Mouse (Mus musculus) cerebellum, postnatal 10 days (tissue): Measurements from ENCODE around the gene Rgs17.
"Not testable (repeated sequence)": the region's sequence is repeated elsewhere in the genome, so short reads cannot be mapped to it uniquely, and the experiment has no call there.

Source experiments
- DNase-seq, 2 experiments: peaks; one replicate each; pipeline ENCODE4 v3.0.0; 2021; ENCODE audit warnings: mixed read lengths in 2 of 2

Gene Rgs17

GRCm38 (mm10) chr10:5922294-5922828 lies at the start of gene Rgs17:
Gene Rgs17, minus strand, starts transcription at chr10:5922400.
- DNase-seq: peak; percentile 85 to 90

DNA sequence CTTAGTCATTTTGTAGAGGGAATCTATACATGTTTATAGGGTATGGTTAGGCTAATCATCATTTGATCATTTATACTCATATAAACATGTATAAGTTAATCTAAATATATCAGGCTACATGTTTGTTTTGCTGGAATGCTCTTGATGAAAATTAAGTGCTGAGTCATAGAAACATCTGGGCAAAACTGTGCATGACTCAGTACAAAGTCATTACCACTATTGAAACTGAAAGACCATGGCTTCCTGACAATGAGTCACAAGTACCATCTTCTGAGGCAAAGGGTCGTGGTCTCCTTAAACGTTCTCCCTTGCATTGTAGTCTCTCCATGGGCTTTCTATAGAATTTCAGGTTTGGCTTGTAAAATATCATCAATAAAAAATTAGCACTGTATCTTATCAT lies 45.5 kb upstream of the Rgs17 start:
- no peak for DNase-seq

- not testable (repeated sequence) for DNase-seq
Measured at GRCm38 (mm10) chr10:5953787-5954186, 31.6 kb upstream of the Rgs17 start.

DNA sequence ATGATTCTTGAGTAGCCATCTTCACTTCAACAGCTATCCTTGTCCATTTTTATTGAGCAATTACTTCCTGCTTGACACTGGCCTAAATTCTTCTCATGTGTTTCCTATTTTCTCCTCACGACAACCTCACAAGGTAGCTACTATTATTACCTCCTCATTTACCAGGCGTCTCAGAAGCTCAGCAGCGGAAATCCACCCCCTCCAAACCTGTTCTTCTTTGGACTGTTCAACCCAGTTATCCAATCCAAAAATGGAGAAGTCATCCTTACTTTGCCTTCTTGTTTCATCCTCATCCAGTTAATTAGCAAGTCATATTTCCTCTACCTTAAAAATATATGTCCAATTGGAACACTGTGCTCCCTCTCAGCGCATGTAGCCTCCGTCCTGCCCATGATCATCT lies 2.1 kb upstream of the Rgs17 start:
- DNase-seq: no peak

DNA sequence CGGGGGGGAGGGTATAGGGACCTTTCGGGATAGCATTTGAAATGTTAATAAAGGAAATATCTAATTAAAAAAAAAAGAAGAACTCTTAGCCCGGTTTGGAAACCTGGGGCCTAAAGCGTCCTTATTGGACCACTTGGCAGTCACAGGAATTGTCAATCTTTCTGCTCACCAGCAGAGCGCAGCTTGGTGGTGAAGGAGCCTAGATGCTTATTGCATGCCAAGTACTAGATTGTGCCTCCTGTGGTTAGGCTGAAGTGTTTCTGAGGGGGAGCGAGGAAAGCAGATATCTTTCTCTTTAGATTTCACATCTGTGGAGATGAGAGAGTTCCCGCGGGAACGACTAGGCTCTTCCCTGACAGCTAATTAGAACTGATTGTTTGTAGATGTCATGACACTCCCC lies 896 bp upstream of the Rgs17 start:
- peak; percentile 23 to 24 for DNase-seq

DNA sequence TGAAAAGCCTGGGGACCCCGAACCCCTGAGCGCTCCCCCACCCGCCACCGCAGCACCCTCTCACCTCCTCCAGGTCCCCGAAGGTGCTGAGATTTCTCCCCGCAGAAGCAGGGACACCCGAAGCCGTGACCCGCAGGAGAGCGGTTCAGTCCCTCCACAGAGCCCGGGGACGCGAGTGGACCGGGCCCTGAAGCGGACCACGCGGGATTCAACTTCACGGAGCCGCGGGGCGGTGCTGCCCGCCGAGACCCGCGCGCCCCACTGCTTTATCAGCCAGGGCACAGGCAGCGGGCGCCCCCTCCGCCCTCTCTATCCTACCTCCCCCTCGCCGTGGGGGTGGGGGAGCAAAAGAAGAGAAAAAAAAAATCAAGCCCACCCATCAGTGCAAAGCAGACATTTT lies 429 bp downstream of the Rgs17 start:
- peak in 1 of 2 experiments; percentile 57 for DNase-seq

- peak; percentile 59 to 66 for DNase-seq
Measured at GRCm38 (mm10) chr10:5921031-5921551, 1.1 kb downstream of the Rgs17 start.

DNA sequence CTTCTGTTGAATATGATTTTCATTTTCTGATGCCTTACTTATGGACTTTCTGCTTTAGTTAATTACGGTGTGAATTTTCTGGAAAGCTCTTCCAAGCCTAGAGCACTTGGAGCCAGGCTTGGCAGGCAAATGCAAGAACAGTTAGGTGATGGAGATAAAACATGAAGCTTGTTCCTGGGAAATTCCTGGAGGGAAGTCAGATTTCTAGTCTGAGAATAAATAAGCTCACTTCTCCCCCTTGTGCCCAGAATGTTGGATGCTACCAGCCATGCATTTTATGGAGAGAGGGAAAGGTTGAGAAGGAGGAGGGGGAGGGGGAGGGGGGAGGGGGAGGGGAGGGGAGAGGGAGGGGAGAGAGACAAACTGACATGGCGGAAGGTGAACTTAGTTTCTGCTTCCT lies 17.8 kb downstream of the Rgs17 start:
- peak; percentile 77 to 85 for DNase-seq

- DNase-seq: no peak
Measured at GRCm38 (mm10) chr10:5901777-5902176, 20.4 kb downstream of the Rgs17 start.

DNA sequence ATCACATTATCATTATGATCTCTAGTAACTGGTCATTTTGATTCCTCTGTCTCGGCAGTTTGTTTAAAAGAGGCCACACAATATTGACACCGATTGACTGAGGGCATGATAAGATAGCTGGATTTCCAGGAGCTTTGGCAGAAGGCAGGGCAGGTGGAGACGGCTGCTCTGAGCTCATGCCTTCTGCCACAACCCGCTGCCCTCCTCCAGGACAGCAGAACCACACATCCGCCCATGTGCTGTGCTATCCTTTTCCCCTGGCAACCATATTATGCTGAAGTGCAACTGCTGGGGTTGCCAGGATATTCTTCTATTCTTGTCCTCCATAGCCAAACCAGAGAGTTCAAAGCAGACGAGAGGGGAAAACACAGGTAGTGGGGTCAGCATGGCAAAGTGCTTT lies 21.5 kb downstream of the Rgs17 start:
- peak; percentile 75 to 80 for DNase-seq

GRCm38 (mm10) chr10:5877106-5877505 lies 45.1 kb downstream of the Rgs17 start:
- peak; percentile 58 to 59 for DNase-seq

- no peak for DNase-seq
Measured at GRCm38 (mm10) chr10:5871081-5871480, 51.1 kb downstream of the Rgs17 start.

DNA sequence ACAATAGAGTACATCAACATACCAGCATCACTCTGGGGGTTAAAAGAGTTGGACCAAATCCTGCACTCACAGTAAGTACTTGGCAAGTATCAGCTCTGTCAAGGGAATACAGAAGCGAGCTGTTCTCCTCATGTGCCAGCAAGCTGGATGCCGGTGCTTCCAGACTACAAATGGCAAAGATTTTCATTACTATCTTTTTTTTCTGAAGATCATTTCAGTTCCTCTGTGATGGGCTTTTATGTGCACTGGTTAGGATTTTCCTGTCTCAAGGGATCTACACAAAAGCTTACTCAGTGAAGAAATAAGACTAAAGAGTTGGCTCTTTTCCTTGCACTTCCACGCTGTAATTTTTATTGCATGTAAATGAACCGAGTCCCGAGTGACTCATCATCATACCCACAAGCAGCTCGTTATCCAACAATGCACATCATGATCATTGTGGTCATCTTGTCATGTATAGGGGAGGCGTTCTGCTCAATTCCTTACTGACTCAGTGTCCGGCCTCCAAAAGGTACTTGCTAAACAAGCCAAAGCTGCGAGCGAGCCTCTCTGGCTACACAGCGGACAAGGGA lies 54.1 kb downstream of the Rgs17 start:
- peak; percentile 63 to 64 for DNase-seq

- DNase-seq: peak; percentile 62 to 66
Measured at GRCm38 (mm10) chr10:5865996-5866395, 56.2 kb downstream of the Rgs17 start.

GRCm38 (mm10) chr10:5862669-5863068 lies 59.5 kb downstream of the Rgs17 start:
- no peak for DNase-seq

DNA sequence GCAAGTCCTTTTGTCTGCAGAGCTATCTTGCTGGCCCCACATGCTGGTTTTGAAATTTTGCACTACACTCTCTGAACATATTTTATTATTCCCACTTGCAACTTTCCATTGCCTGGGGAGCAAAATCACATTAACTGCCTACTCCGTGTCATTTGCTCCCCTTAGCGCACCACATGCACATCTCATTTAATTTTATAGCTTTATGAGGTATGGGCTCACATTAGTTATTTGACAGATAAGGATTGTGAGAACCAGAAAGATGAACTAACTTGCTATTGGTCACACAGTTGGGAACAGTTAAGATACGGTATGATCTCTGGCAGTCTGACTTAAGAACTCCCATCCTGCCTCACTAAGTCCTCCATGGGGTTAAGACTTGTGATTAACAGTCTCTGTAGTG lies 61.4 kb downstream of the Rgs17 start:
- DNase-seq: no peak

- DNase-seq: peak; percentile 47 to 60
Measured at GRCm38 (mm10) chr10:5859729-5860128, 62.5 kb downstream of the Rgs17 start.

DNA sequence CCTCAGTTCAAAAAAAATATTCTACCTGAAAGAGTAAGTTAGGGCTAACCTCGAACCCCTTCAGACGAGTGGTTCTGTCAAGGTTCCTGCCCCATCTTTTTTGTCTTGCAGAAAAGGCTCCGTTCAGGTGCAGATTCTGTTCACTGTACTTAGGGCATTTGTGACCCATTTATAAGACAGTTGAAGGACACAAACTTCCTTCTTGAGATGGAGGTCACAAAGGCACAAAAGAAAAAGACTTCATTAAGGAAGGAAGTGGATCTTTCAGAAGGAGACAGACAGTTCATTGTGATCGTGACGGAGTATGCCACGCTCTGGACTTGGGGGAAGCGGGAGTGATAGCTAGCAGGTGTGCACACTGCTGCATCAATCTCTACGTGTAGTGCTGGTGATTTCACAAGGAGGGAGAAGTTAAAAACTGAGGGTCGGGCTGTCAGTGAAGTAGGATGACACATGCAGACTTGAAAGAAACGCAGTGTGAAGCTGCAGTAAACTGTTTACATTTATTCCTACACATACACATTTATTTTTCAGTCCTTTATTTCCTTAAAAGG lies 64.1 kb downstream of the Rgs17 start:
- DNase-seq: no peak

DNA sequence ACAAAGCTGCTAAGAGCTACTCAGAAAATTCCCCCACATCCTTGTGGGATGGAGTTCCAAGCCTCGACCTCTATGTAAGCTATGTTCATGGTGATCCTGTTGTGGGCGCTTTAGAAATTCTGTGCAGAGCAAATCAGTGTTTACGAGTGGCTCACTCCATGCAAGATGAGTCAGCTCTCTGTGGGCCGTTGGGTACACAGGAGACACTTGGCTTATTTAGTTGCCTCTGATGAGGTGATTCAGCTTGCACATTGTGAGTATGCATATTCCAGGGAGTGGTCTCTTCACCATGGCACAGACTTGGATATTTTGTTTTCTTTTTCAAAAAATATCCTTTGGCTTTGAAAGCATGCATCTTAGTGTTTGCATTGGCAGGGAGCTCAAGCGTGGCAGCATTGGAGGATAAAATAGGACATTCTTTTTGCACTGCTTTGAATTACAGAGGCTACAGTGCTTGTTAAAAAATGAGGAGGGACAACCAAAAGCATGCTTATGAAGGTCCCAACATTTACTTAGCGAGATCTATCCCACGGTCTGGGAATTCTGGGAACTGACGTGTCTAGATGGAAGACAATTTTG lies 68.8 kb downstream of the Rgs17 start:
- no peak for DNase-seq

GRCm38 (mm10) chr10:5846939-5847338 lies 75.3 kb downstream of the Rgs17 start:
- DNase-seq: peak in 1 of 2 experiments; percentile 81

GRCm38 (mm10) chr10:5841369-5841768 lies 80.8 kb downstream of the Rgs17 start:
- DNase-seq: peak; percentile 67 to 70

- no peak for DNase-seq
Measured at GRCm38 (mm10) chr10:5826336-5827025, 95.7 kb downstream of the Rgs17 start.

GRCm38 (mm10) chr10:5824779-5825178 lies 97.4 kb downstream of the Rgs17 start:
- DNase-seq: peak; percentile 64 to 77
